ENCODE assay signal across 23 mouse cellular contexts in genomic region chr19:46744681-46745080, GRCm38 (mm10). TPM values are rescaled to one million over a fixed set of nuclear protein-coding genes. Genes with fewer than 3 reads are reported as not detected.
DNase-seq lines count a peak whose midpoint lies in the region; ATAC-seq and TF ChIP-seq lines count a peak whose summit lies in the region.
"Had no signal": no experiment of that assay in that cellular context is flagged by ENCODE, and none has a peak within 500 bp of the region (broad histone marks: within the 10 kb centered on the region; RNA-seq: fewer than 3 reads in every experiment).

No protein-coding gene starts in this region.

- WGBS in midbrain, embryonic 11.5 days = 76% methylated on average over 9 of the region's 9 CpGs
- 31% methylated on average over 9 of the region's 9 CpGs for WGBS in midbrain, postnatal 0 days
- 31% methylated on average over 9 of the region's 9 CpGs for WGBS in midbrain, embryonic 15.5 days

- no peak overlapping the region for H3K27ac ChIP-seq in midbrain, embryonic 11.5 days (ENCODE audit: low read depth, low read length)
- H3K27ac ChIP-seq in midbrain, postnatal 0 days (ENCODE audit: low read depth, low read length) = no peak overlapping the region
- no peak overlapping the region for H3K27ac ChIP-seq in midbrain, embryonic 15.5 days
- H3K27ac ChIP-seq: embryonic facial prominence, embryonic 13.5 days; forebrain, embryonic 10.5 days; forebrain, embryonic 13.5 days; gastrocnemius, adult 2 months; hindbrain, embryonic 14.5 days had no signal

- no peaks in the 10 kb centered on the region for H3K4me1 ChIP-seq in midbrain, embryonic 11.5 days (ENCODE audit: control insufficient read depth, insufficient read depth, low read length)
- H3K4me1 ChIP-seq in midbrain, postnatal 0 days (ENCODE audit: insufficient read depth, low read length) = no peaks in the 10 kb centered on the region
- 0 out of 2 replicates have a peak, but pooled peaks cover 3% of the 10 kb centered on the region for H3K4me1 ChIP-seq in midbrain, embryonic 15.5 days
- H3K4me1 ChIP-seq: embryonic facial prominence, embryonic 13.5 days; forebrain, embryonic 10.5 days had no signal

- intact Hi-C loops in heart, postnatal 25 days (cut with DNase I) = no loop called here

- ATAC-seq in midbrain, embryonic 11.5 days (ENCODE audit: low FRiP score) = no peak
- no peak for ATAC-seq in midbrain, postnatal 0 days (ENCODE audit: low FRiP score)
- peak; percentile 82 for ATAC-seq in midbrain, embryonic 15.5 days (replicated peaks)
- ATAC-seq: CD4-positive, CD25-positive, alpha-beta regulatory T cell, adult 4 months; forebrain, embryonic 13.5 days; forebrain, embryonic 16.5 days had no signal

- no peaks in the 10 kb centered on the region for H3K9me3 ChIP-seq in midbrain, embryonic 11.5 days (ENCODE audit: control insufficient read depth, low read length)
- no peaks in the 10 kb centered on the region for H3K9me3 ChIP-seq in midbrain, postnatal 0 days (ENCODE audit: low read length)
- no peaks in the 10 kb centered on the region for H3K9me3 ChIP-seq in midbrain, embryonic 15.5 days
- H3K9me3 ChIP-seq: embryonic facial prominence, embryonic 13.5 days; forebrain, embryonic 10.5 days; forebrain, embryonic 13.5 days had no signal

- TF ChIP-seq CTCF in midbrain, postnatal 0 days (IDR thresholded peaks at IDR 0.05) = no peak
- no peak for TF ChIP-seq CTCF in brain, embryonic 14.5 days (IDR thresholded peaks at IDR 0.05; ENCODE audit: borderline replicate concordance, extremely low read depth, insufficient read depth, insufficient read length)

- H3K36me3 ChIP-seq in midbrain, embryonic 11.5 days (ENCODE audit: control insufficient read depth, insufficient read depth, low read length) = no peaks in the 10 kb centered on the region
- no peaks in the 10 kb centered on the region for H3K36me3 ChIP-seq in midbrain, postnatal 0 days (ENCODE audit: insufficient read depth, low read length)
- no peaks in the 10 kb centered on the region for H3K36me3 ChIP-seq in midbrain, embryonic 15.5 days (replicated peaks)
- H3K36me3 ChIP-seq: embryonic facial prominence, embryonic 13.5 days; forebrain, embryonic 10.5 days had no signal

- H3K4me2 ChIP-seq in midbrain, embryonic 11.5 days = no peak overlapping the region
- H3K4me2 ChIP-seq in midbrain, postnatal 0 days (ENCODE audit: low read depth, low read length, poor library complexity, severe bottlenecking) = no peak overlapping the region
- H3K4me2 ChIP-seq in midbrain, embryonic 15.5 days = 0 out of 2 replicates have a peak overlapping the region, but pooled peaks have one; percentile 2
- H3K4me2 ChIP-seq: embryonic facial prominence, embryonic 13.5 days; forebrain, embryonic 13.5 days; heart, embryonic 11.5 days; hindbrain, embryonic 14.5 days had no signal

- no peak for TF ChIP-seq POLR2A in brain, embryonic 14.5 days (IDR thresholded peaks at IDR 0.05; ENCODE audit: borderline replicate concordance, extremely low read depth, insufficient read depth, insufficient read length, poor library complexity, severe bottlenecking)

- H3K27me3 ChIP-seq in midbrain, embryonic 11.5 days (ENCODE audit: control insufficient read depth, insufficient read depth, low read length) = no peaks in the 10 kb centered on the region
- H3K27me3 ChIP-seq in midbrain, postnatal 0 days (ENCODE audit: insufficient read depth, low read length) = no peaks in the 10 kb centered on the region
- H3K27me3 ChIP-seq in midbrain, embryonic 15.5 days (replicated peaks) = no peaks in the 10 kb centered on the region
- H3K27me3 ChIP-seq: embryonic facial prominence, embryonic 13.5 days; forebrain, embryonic 13.5 days had no signal

- DNase-seq in midbrain, embryonic 11.5 days (ENCODE audit: low spot score, missing footprints) = peak; percentile 33
- no peak for DNase-seq in midbrain, postnatal 0 days (ENCODE audit: low spot score)
- peak; percentile 66 for DNase-seq in brain, embryonic 14.5 days (ENCODE audit: low read depth)
- DNase-seq in heart, postnatal 25 days (ENCODE audit: low spot score) = no peak
- no peak for DNase-seq in right cerebral cortex, postnatal 14 days
- DNase-seq: adrenal gland, adult 2 months; adrenal gland, postnatal 25 days; cerebellum, adult 11 months; cerebellum, adult 2 months; cerebellum, adult 9-11 months; cerebellum, postnatal 25 days; gastrocnemius, adult 2 months; gastrocnemius, postnatal 14 days; heart, adult 11 months; heart, postnatal 36 days had no signal

- H3K9ac ChIP-seq in midbrain, embryonic 11.5 days (ENCODE audit: low read length) = no peak overlapping the region
- H3K9ac ChIP-seq in midbrain, postnatal 0 days (replicated peaks; ENCODE audit: low read length, poor library complexity, severe bottlenecking) = no peak overlapping the region
- no peak overlapping the region for H3K9ac ChIP-seq in midbrain, embryonic 15.5 days
- H3K9ac ChIP-seq: embryonic facial prominence, embryonic 13.5 days; forebrain, embryonic 13.5 days; hindbrain, embryonic 14.5 days had no signal

- H3K4me3 ChIP-seq in midbrain, embryonic 11.5 days (ENCODE audit: low read depth, low read length) = no peak overlapping the region
- no peak overlapping the region for H3K4me3 ChIP-seq in midbrain, postnatal 0 days (ENCODE audit: low read depth, low read length)
- no peak overlapping the region for H3K4me3 ChIP-seq in midbrain, embryonic 15.5 days
- H3K4me3 ChIP-seq: embryonic facial prominence, embryonic 13.5 days; forebrain, embryonic 10.5 days; forebrain, embryonic 13.5 days; gastrocnemius, adult 2 months had no signal

RNA-seq across cellular contexts. Expression of gene Cnnm2, which starts 16.7 kb away (rescaled TPM):
- 4.5 and 4.9 TPM in 2 replicates for polyA plus RNA-seq in midbrain, embryonic 11.5 days (2014; fragmentation: Nextera tagmentation; extraction: Ambion mirVana)
- 26.1 and 37.5 TPM in 2 replicates for total RNA-seq in midbrain, postnatal 0 days (2014; rRNA removed)
- polyA plus RNA-seq in midbrain, postnatal 0 days (2015; fragmentation: Nextera tagmentation; extraction: Ambion mirVana) = 8.2 and 8.3 TPM in 2 replicates
- 11.3 and 15.5 TPM in 2 replicates for polyA plus RNA-seq in brain, embryonic 14.5 days (2012; rRNA removed)
- 7.8 and 10.1 TPM in 2 replicates for polyA plus RNA-seq in midbrain, embryonic 15.5 days (2015; fragmentation: Nextera tagmentation; extraction: Ambion mirVana)
- 1 to 10 TPM; 4.6 to 7.8 TPM for total RNA-seq in heart, postnatal 25 days (2021)

RNA-seq across cellular contexts. Expression of gene As3mt, which starts 37.4 kb away (rescaled TPM):
- 33.8 and 37.6 TPM in 2 replicates for polyA plus RNA-seq in midbrain, embryonic 11.5 days (2014; fragmentation: Nextera tagmentation; extraction: Ambion mirVana)
- total RNA-seq in midbrain, postnatal 0 days (2014; rRNA removed) = 21.3 and 28.9 TPM in 2 replicates
- polyA plus RNA-seq in midbrain, postnatal 0 days (2015; fragmentation: Nextera tagmentation; extraction: Ambion mirVana) = 36.4 and 37.9 TPM in 2 replicates
- 13.4 and 16.9 TPM in 2 replicates for polyA plus RNA-seq in brain, embryonic 14.5 days (2012; rRNA removed)
- 33.9 and 38.2 TPM in 2 replicates for polyA plus RNA-seq in midbrain, embryonic 15.5 days (2015; fragmentation: Nextera tagmentation; extraction: Ambion mirVana)
- total RNA-seq in heart, postnatal 25 days (2021) = 10 to 100 TPM; 93.3 to 97.2 TPM

RNA-seq across cellular contexts. Expression of gene Borcs7, which starts 55.0 kb away (rescaled TPM):
- polyA plus RNA-seq in midbrain, embryonic 11.5 days (2014; fragmentation: Nextera tagmentation; extraction: Ambion mirVana) = 15.3 and 16.2 TPM in 2 replicates
- 13.2 and 16.3 TPM in 2 replicates for total RNA-seq in midbrain, postnatal 0 days (2014; rRNA removed)
- 41.3 and 43.0 TPM in 2 replicates for polyA plus RNA-seq in midbrain, postnatal 0 days (2015; fragmentation: Nextera tagmentation; extraction: Ambion mirVana)
- 10.2 and 12.3 TPM in 2 replicates for polyA plus RNA-seq in brain, embryonic 14.5 days (2012; rRNA removed)
- 22.4 and 24.1 TPM in 2 replicates for polyA plus RNA-seq in midbrain, embryonic 15.5 days (2015; fragmentation: Nextera tagmentation; extraction: Ambion mirVana)
- 1 to 10 TPM; 7.8 to 8.8 TPM for total RNA-seq in heart, postnatal 25 days (2021)

Comparison
In these comparisons a context has a peak if more than half of its experiments do, and no peak if none do; other contexts are left out.
1. DNase-seq: peak in midbrain, embryonic 11.5 days (single experiment) and brain, embryonic 14.5 days (single experiment); none in midbrain, postnatal 0 days (single experiment), heart, postnatal 25 days (single experiment) and right cerebral cortex, postnatal 14 days (single experiment).